Mouse (Mus musculus) bone marrow macrophage, adult 2 months (primary cell): ENCODE results near the gene Slc5a2. TPM values are rescaled to one million over a fixed set of nuclear protein-coding genes. Genes with fewer than 3 reads are reported as not detected.

ENCODE experiments used
- H3K27ac ChIP-seq: 2 replicates; pipeline ENCODE4 v1.5.1; 2012; ENCODE audit warnings: low read depth, low read length; ENCODE audit not compliant: insufficient read depth
- H3K4me1 ChIP-seq: 2 replicates; pipeline ENCODE4 v1.6.1; 2012; ENCODE audit warnings: low read length; ENCODE audit not compliant: control insufficient read depth, insufficient read depth
- H3K4me3 ChIP-seq: 2 replicates; pipeline ENCODE4 v1.5.1; 2012; ENCODE audit warnings: mild to moderate bottlenecking, low read length, moderate library complexity; ENCODE audit not compliant: insufficient read depth
- CTCF ChIP-seq: IDR thresholded peaks from 2 replicates; pipeline ENCODE4 v1.5.1; 2012; ENCODE audit warnings: low read depth, mild to moderate bottlenecking, low read length, moderate library complexity
- POLR2A ChIP-seq: IDR thresholded peaks from 2 replicates; pipeline ENCODE4 v1.6.1; 2012; ENCODE audit warnings: mild to moderate bottlenecking, low read depth, low read length, borderline replicate concordance
- polyA plus RNA-seq: library from polyadenylated mRNA; stranded (reverse); fragments of >200 nt; gene quantifications from 2 replicates; pipeline ENCODE4 v1.2.4, GENCODE M21; 2012; ENCODE audit not compliant: missing spikeins, insufficient read depth, insufficient read length

Slc5a2 gene
- polyA plus RNA-seq: not detected in 2 replicates

GRCm38 (mm10) chr7:128265411-128265810, at the start of gene Slc5a2:
Gene Slc5a2, plus strand, starts transcription at chr7:128265657.
- Histone ChIP-seq H3K4me1 (no peaks in the 10 kb centered on the region), H3K27ac (no peak within 1 kb of the TSS), H3K4me3 (no peak within 1 kb of the TSS)
- TF ChIP-seq CTCF: no peak
- TF ChIP-seq POLR2A: no peak

GRCm38 (mm10) chr7:128219952-128220351, 45.5 kb upstream of the Slc5a2 start:
- peak overlapping the region; percentile 94 for H3K27ac ChIP-seq
- H3K4me1 ChIP-seq: peaks cover 29% of the 10 kb centered on the region
- no peak overlapping the region for H3K4me3 ChIP-seq
- TF ChIP-seq POLR2A (no peak), CTCF (no peak)

GRCm38 (mm10) chr7:128220936-128221335, 44.5 kb upstream of the Slc5a2 start:
- peak overlapping the region; percentile 94 for H3K27ac ChIP-seq
- TF ChIP-seq POLR2A (no peak), CTCF (no peak)
- H3K4me3 ChIP-seq: no peak overlapping the region
- peaks cover 29% of the 10 kb centered on the region for H3K4me1 ChIP-seq

GRCm38 (mm10) chr7:128231741-128232140, 33.7 kb upstream of the Slc5a2 start:
- TF ChIP-seq CTCF: no peak
- no peak for TF ChIP-seq POLR2A
- H3K4me3 ChIP-seq: no peak overlapping the region
- no peak overlapping the region for H3K27ac ChIP-seq
- H3K4me1 ChIP-seq: peaks cover 19% of the 10 kb centered on the region

- H3K4me1 ChIP-seq: peaks cover 24% of the 10 kb centered on the region
- no peak overlapping the region for H3K4me3 ChIP-seq
- no peak overlapping the region for H3K27ac ChIP-seq
- TF ChIP-seq POLR2A (no peak), CTCF (no peak)
Measured at GRCm38 (mm10) chr7:128234796-128235195, 30.7 kb upstream of the Slc5a2 start.

- TF ChIP-seq CTCF (no peak), POLR2A (no peak)
- no peak overlapping the region for H3K27ac ChIP-seq
- H3K4me3 ChIP-seq: no peak overlapping the region
- H3K4me1 ChIP-seq: peaks cover 24% of the 10 kb centered on the region
Measured at GRCm38 (mm10) chr7:128235481-128235880, 30.0 kb upstream of the Slc5a2 start.

- Histone ChIP-seq H3K4me3 (no peak overlapping the region), H3K27ac (peak overlapping the region; percentile 100), H3K4me1 (peaks cover 24% of the 10 kb centered on the region)
- no peak for TF ChIP-seq CTCF
- no peak for TF ChIP-seq POLR2A
Measured at GRCm38 (mm10) chr7:128236426-128236825, 29.0 kb upstream of the Slc5a2 start.

- peak within 1 kb of the TSS; percentile 100 for H3K27ac ChIP-seq
- H3K4me3 ChIP-seq: peak within 1 kb of the TSS; percentile 96
- no peak for TF ChIP-seq POLR2A
- peak; percentile 95 for TF ChIP-seq CTCF
- peaks cover 24% of the 10 kb centered on the region for H3K4me1 ChIP-seq
Measured at GRCm38 (mm10) chr7:128236856-128237592, 28.4 kb upstream of the Slc5a2 start, which contains the start of gene Armc5. Gene Armc5, plus strand, starts transcription at chr7:128237342.

GRCm38 (mm10) chr7:128237593-128237926, 27.9 kb upstream of the Slc5a2 start:
- Histone ChIP-seq H3K4me3 (peak overlapping the region; percentile 96), H3K27ac (peak overlapping the region; percentile 100), H3K4me1 (peaks cover 24% of the 10 kb centered on the region)
- no peak for TF ChIP-seq CTCF
- TF ChIP-seq POLR2A: no peak
